Mouse (Mus musculus): Measurements from ENCODE around the gene Cyb561d2. TPM values are rescaled to one million over a fixed set of nuclear protein-coding genes. Genes with fewer than 3 reads are reported as not detected.

Cyb561d2 gene
- total RNA-seq, 2 experiments from 2014 or later: 13.2 to 21.2 TPM

Other genes starting within 250 kb of the Cyb561d2 start
- 0.24 and 18.2 TPM in 2 replicates for gene Cish, start 246.2 kb downstream of the Cyb561d2 start, total RNA-seq (2014; fragmentation: Nextera tagmentation)
- 0.09 and 0.36 TPM in 2 replicates for gene Cish, start 246.2 kb downstream of the Cyb561d2 start, total RNA-seq (2017)
- gene Hemk1, start 203.8 kb downstream of the Cyb561d2 start, total RNA-seq (2014; fragmentation: Nextera tagmentation): 12.0 and 32.9 TPM in 2 replicates
- 6.0 and 11.3 TPM in 2 replicates for gene Hemk1, start 203.8 kb downstream of the Cyb561d2 start, total RNA-seq (2017)
- not detected in 2 replicates for gene 6430571L13Rik, start 201.6 kb downstream of the Cyb561d2 start, total RNA-seq (2014; fragmentation: Nextera tagmentation)
- not detected in 2 replicates for gene 6430571L13Rik, start 201.6 kb downstream of the Cyb561d2 start, total RNA-seq (2017)
- gene Cacna2d2, start 142.6 kb downstream of the Cyb561d2 start, total RNA-seq (2014; fragmentation: Nextera tagmentation): 0.19 TPM in 1 of 2 replicates, not detected in the other
- 0.09 and 0.10 TPM in 2 replicates for gene Cacna2d2, start 142.6 kb downstream of the Cyb561d2 start, total RNA-seq (2017)
- 12.2 and 13.7 TPM in 2 replicates for gene Tmem115, start 8.2 kb downstream of the Cyb561d2 start, total RNA-seq (2014; fragmentation: Nextera tagmentation)
- 12.1 and 12.5 TPM in 2 replicates for gene Tmem115, start 8.2 kb downstream of the Cyb561d2 start, total RNA-seq (2017)
- gene Nprl2, start within 50 bp of the Cyb561d2 start, total RNA-seq (2014; fragmentation: Nextera tagmentation): 11.3 and 16.7 TPM in 2 replicates
- gene Nprl2, start within 50 bp of the Cyb561d2 start, total RNA-seq (2017): 11.3 and 14.3 TPM in 2 replicates
- gene Zmynd10, start 5.1 kb upstream of the Cyb561d2 start, total RNA-seq (2014; fragmentation: Nextera tagmentation): not detected in 2 replicates
- not detected in 2 replicates for gene Zmynd10, start 5.1 kb upstream of the Cyb561d2 start, total RNA-seq (2017)
- 40.2 and 42.2 TPM in 2 replicates for gene Rassf1, start 9.4 kb upstream of the Cyb561d2 start, total RNA-seq (2014; fragmentation: Nextera tagmentation)
- 34.1 and 36.7 TPM in 2 replicates for gene Rassf1, start 9.4 kb upstream of the Cyb561d2 start, total RNA-seq (2017)
- 22.8 and 34.5 TPM in 2 replicates for gene Tusc2, start 21.1 kb upstream of the Cyb561d2 start, total RNA-seq (2014; fragmentation: Nextera tagmentation)
- gene Tusc2, start 21.1 kb upstream of the Cyb561d2 start, total RNA-seq (2017): 10.8 and 13.2 TPM in 2 replicates
- 6.2 and 11.6 TPM in 2 replicates for gene Hyal2, start 25.8 kb upstream of the Cyb561d2 start, total RNA-seq (2014; fragmentation: Nextera tagmentation)
- 3.0 and 5.3 TPM in 2 replicates for gene Hyal2, start 25.8 kb upstream of the Cyb561d2 start, total RNA-seq (2017)
- gene Hyal1, start 34.7 kb upstream of the Cyb561d2 start, total RNA-seq (2014; fragmentation: Nextera tagmentation): 1.4 and 4.9 TPM in 2 replicates
- 0.56 and 1.0 TPM in 2 replicates for gene Hyal1, start 34.7 kb upstream of the Cyb561d2 start, total RNA-seq (2017)
- gene Naa80, start 36.7 kb upstream of the Cyb561d2 start, total RNA-seq (2014; fragmentation: Nextera tagmentation): 7.1 and 18.2 TPM in 2 replicates
- gene Naa80, start 36.7 kb upstream of the Cyb561d2 start, total RNA-seq (2017): 5.5 and 8.2 TPM in 2 replicates
- gene Hyal3, start 38.6 kb upstream of the Cyb561d2 start, total RNA-seq (2014; fragmentation: Nextera tagmentation): 0.34 TPM in 1 of 2 replicates, not detected in the other
- 0.26 and 0.46 TPM in 2 replicates for gene Hyal3, start 38.6 kb upstream of the Cyb561d2 start, total RNA-seq (2017)
- 89.9 and 105 TPM in 2 replicates for gene Ifrd2, start 45.4 kb upstream of the Cyb561d2 start, total RNA-seq (2014; fragmentation: Nextera tagmentation)
- gene Ifrd2, start 45.4 kb upstream of the Cyb561d2 start, total RNA-seq (2017): 46.9 and 76.8 TPM in 2 replicates
- not detected in 2 replicates for gene Sema3b, start 67.0 kb upstream of the Cyb561d2 start, total RNA-seq (2014; fragmentation: Nextera tagmentation)
- gene Sema3b, start 67.0 kb upstream of the Cyb561d2 start, total RNA-seq (2017): not detected in 2 replicates
- gene Gnai2, start 93.2 kb upstream of the Cyb561d2 start, total RNA-seq (2014; fragmentation: Nextera tagmentation): 410 and 448 TPM in 2 replicates
- 395 and 452 TPM in 2 replicates for gene Gnai2, start 93.2 kb upstream of the Cyb561d2 start, total RNA-seq (2017)
- not detected in 2 replicates for gene Slc38a3, start 127.3 kb upstream of the Cyb561d2 start, total RNA-seq (2014; fragmentation: Nextera tagmentation)
- not detected in 2 replicates for gene Slc38a3, start 127.3 kb upstream of the Cyb561d2 start, total RNA-seq (2017)
- not detected in 2 replicates for gene Gnat1, start 137.5 kb upstream of the Cyb561d2 start, total RNA-seq (2014; fragmentation: Nextera tagmentation)
- gene Gnat1, start 137.5 kb upstream of the Cyb561d2 start, total RNA-seq (2017): not detected in 2 replicates
- gene Sema3f, start 168.3 kb upstream of the Cyb561d2 start, total RNA-seq (2014; fragmentation: Nextera tagmentation): 2.6 TPM in 1 of 2 replicates, not detected in the other
- gene Sema3f, start 168.3 kb upstream of the Cyb561d2 start, total RNA-seq (2017): not detected in 2 replicates
- gene Rbm5, start 228.8 kb upstream of the Cyb561d2 start, total RNA-seq (2014; fragmentation: Nextera tagmentation): 133 and 165 TPM in 2 replicates
- gene Rbm5, start 228.8 kb upstream of the Cyb561d2 start, total RNA-seq (2017): 157 and 164 TPM in 2 replicates

Data from granulocyte monocyte progenitor cell, adult 5-6 weeks (primary cell).